Mouse (Mus musculus): ENCODE data around the gene Acr. TPM values are rescaled to one million over a fixed set of nuclear protein-coding genes. Genes with fewer than 3 reads are reported as not detected.
A peak's percentile ranks its signal among the peaks of the same experiment; 100 is the strongest.

Gene Acr
- total RNA-seq, 2 experiments from 2014 or later, result not detected

DNA sequence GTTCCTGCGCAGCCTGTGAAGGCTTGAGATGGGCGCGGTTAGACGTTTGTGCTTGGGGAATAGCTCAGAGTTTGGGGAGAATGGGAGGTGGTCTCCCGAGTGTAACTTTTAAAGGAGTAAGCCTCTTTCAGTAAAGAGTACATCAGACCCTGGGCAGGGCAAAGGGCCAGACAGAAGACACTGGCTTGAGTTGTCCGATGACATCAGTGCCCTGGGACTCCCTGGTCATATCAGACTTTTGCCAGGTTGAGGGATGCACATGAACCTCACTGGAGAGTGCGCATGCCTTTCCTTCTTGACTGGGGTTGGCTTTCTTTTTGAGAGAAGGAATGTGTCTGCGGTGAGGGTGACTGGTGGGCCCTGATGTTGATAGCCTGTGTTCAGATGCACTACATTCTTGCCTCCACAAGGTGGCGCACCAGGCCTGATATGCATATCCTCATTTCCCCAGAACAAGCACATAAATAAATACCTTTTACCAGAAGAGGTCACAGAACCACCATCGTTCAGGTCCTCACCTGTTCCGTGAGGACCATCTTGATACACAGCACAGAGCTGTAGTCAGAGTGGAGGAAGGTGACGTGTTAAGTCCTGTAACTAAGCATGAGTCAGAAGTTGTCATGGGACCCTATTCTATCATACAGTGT, 54.3 kb downstream of the Acr start:
- no peak for DNase-seq (ENCODE audit: low spot score)

DNA sequence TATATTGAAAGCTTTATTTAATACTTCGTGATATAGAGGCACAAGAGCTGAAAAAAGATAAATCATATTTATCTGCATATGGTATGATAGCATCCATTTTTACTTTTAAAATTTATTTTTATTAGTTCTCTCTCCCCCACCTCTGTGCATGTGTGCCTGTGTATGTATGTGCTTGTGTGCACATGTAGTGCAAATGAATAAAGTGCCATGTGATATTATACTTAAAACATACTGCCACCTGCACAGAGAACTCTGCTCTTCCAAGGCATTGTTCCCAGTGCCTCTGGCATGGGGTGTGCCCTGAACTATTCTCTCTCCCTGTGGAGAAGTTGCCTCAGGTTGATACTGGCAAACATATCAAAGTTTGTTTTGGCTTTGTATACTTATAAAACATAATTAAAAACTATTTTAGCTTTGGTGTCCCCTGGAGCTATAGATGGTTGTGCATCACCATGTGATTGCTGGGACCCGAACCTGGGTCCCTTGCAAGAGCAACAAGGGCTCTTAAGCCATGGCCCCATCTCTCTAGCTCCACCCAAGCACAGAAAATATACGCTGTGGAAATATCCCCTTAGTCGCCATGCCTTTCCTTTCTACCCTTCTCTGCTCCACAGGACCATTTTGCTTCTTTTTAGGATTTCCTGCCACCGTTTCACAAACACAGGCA, 55.0 kb downstream of the Acr start:
- no peak for DNase-seq (ENCODE audit: low spot score)

DNA sequence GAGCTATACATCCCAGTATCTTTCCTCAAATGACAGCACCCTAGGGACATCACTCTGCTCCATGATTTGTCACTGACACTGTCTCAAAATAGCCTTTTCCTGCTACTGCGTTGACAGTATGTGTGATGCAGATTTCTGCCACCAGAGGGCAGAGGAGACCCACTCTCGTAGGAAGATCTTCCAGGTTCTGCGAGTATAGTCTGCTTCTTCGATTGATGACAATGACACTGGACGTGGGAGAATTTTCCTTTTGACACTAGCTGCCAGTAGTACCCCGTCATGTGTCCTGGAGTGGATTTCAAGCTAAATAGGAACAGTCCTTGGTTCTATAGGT, 55.5 kb downstream of the Acr start:
- DNase-seq (ENCODE audit: low spot score), result peak; percentile 40

Other genes starting within 250 kb of the Acr start
- not detected for gene Adm2, start 245.6 kb upstream of the Acr start, total RNA-seq (2021)
- under 1 TPM in 1 of 2 experiments, not detected in 1; 0.48 TPM for gene Miox, start 233.9 kb upstream of the Acr start, total RNA-seq (2021)
- 10 to 100 TPM; 11.4 to 12.5 TPM for gene Lmf2, start 212.7 kb upstream of the Acr start, total RNA-seq (2021)
- 10 to 100 TPM; 39.2 to 46.1 TPM for gene Ncaph2, start 212.6 kb upstream of the Acr start, total RNA-seq (2021)
- gene Sco2, start 194.5 kb upstream of the Acr start, total RNA-seq (2021), result 10 to 100 TPM; 12.4 to 13.9 TPM
- gene Tymp, start 191.3 kb upstream of the Acr start, total RNA-seq (2021), result under 1 TPM; 0.31 to 0.43 TPM
- under 1 TPM in 1 of 2 experiments, not detected in 1; 0.64 TPM for gene Odf3b, start 189.0 kb upstream of the Acr start, total RNA-seq (2021)
- gene Klhdc7b, start 183.4 kb upstream of the Acr start, total RNA-seq (2021), result not detected
- gene Syce3, start 157.8 kb upstream of the Acr start, total RNA-seq (2021), result not detected
- gene Cpt1b, start 142.5 kb upstream of the Acr start, total RNA-seq (2021), result 100 to 1,000 TPM; 287 to 338 TPM
- gene C730034F03Rik, start 138.7 kb upstream of the Acr start, total RNA-seq (2021), result under 1 TPM; 0.23 to 0.28 TPM
- gene Gm44502, start 138.6 kb upstream of the Acr start, total RNA-seq (2021), result under 1 TPM in 1 of 2 experiments, not detected in 1; 0.52 TPM
- 10 to 100 TPM; 19.7 to 27.0 TPM for gene Chkb, start 138.4 kb upstream of the Acr start, total RNA-seq (2021)
- under 1 TPM; 0.25 to 0.57 TPM for gene Mapk8ip2, start 114.4 kb upstream of the Acr start, total RNA-seq (2021)
- gene Arsa, start 90.9 kb upstream of the Acr start, total RNA-seq (2021), result 1 to 10 TPM; 2.8 to 4.0 TPM
- gene Shank3, start 68.7 kb upstream of the Acr start, total RNA-seq (2021), result 10 to 100 TPM in 1 of 2 experiments, 1 to 10 TPM in 1; 8.9 to 12.6 TPM
- gene Rabl2, start 23.6 kb downstream of the Acr start, total RNA-seq (2021), result 1 to 10 TPM; 2.1 to 2.4 TPM